In the genomic region with DNA sequence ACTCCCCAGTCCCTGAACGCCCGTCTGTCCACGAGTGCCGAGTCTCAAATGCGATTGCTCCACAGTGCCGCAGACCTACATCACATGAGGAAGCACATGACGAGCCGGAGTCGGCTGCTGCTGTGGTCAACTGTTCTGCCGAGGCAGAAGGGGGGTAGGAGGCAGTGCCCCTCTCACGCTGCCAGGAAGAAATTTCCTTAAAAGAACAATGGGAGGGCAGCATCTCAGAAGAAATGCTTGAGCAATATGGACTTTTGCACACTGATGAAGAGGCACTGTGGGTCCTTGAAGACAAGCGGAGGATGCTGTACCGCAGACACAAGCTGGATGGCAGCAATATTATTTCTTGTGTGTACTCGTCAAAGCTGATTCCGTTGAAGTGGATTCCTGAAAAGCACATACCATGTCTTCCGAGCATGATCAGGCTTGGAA, we compare ENCODE assay signal across 8 mouse cellular contexts.
DNase-seq lines count a peak whose midpoint lies in the region; ATAC-seq and TF ChIP-seq lines count a peak whose summit lies in the region.

No protein-coding gene starts in this region.

- peak; percentile 39 to 47 for DNase-seq in B cell, adult 2 months
- DNase-seq in forebrain, embryonic 14.5 days (ENCODE audit: low spot score) = peak; percentile 87
- peak; percentile 52 to 60 for DNase-seq in heart, postnatal 14 days
- DNase-seq in layer of hippocampus, adult 8-10 months (ENCODE audit: low spot score in 2 of 2) = peak; percentile 82 to 85
- peak; percentile 66 for DNase-seq in lung, postnatal 10 days
- peak; percentile 67 for DNase-seq in retina, embryonic 14.5 days (ENCODE audit: low spot score)
- no peak for DNase-seq in yolk sac, embryonic 10.5 days (ENCODE audit: low spot score)

- WGBS in forebrain, embryonic 14.5 days = 49% methylated on average over 16 of the region's 16 CpGs

- no peaks in the 10 kb centered on the region for H3K36me3 ChIP-seq in forebrain, embryonic 14.5 days (ENCODE audit: control insufficient read depth, insufficient read depth, low read length)

- H3K27ac ChIP-seq in bone marrow macrophage, adult 2 months (ENCODE audit: insufficient read depth, low read depth, low read length) = peak overlapping the region; percentile 76
- H3K27ac ChIP-seq in forebrain, embryonic 14.5 days (ENCODE audit: low read depth, low read length) = peak overlapping the region; percentile 65

- ATAC-seq in forebrain, embryonic 14.5 days = no peak

- H3K4me1 ChIP-seq in bone marrow macrophage, adult 2 months (ENCODE audit: control insufficient read depth, insufficient read depth, low read length) = peaks cover 35% of the 10 kb centered on the region
- H3K4me1 ChIP-seq in forebrain, embryonic 14.5 days (ENCODE audit: control insufficient read depth, insufficient read depth, low read length) = peaks cover 49% of the 10 kb centered on the region

- TF ChIP-seq CTCF in bone marrow macrophage, adult 2 months (IDR thresholded peaks at IDR 0.05; ENCODE audit: low read depth, low read length) = no peak

- TF ChIP-seq POLR2A in bone marrow macrophage, adult 2 months (IDR thresholded peaks at IDR 0.05; ENCODE audit: borderline replicate concordance, low read depth, low read length) = no peak

- H3K9ac ChIP-seq in forebrain, embryonic 14.5 days (ENCODE audit: low read length) = peak overlapping the region; percentile 52

- H3K9me3 ChIP-seq in forebrain, embryonic 14.5 days (replicated peaks; ENCODE audit: control insufficient read depth, low read length) = no peaks in the 10 kb centered on the region

- H3K4me3 ChIP-seq in bone marrow macrophage, adult 2 months (ENCODE audit: insufficient read depth, low read length) = 0 out of 2 replicates have a peak overlapping the region, but pooled peaks have one; percentile 2
- peak overlapping the region; percentile 15 for H3K4me3 ChIP-seq in forebrain, embryonic 14.5 days (ENCODE audit: low read depth, low read length)

- no peaks in the 10 kb centered on the region for H3K27me3 ChIP-seq in forebrain, embryonic 14.5 days (replicated peaks; ENCODE audit: control insufficient read depth, insufficient read depth, low read length)

- peak overlapping the region; percentile 49 for H3K4me2 ChIP-seq in forebrain, embryonic 14.5 days (ENCODE audit: low read length)

- intact Hi-C loops in heart, postnatal 14 days (cut with DNase I) = loop anchor here (5.0 to 10.0 kb wide), 6 partner anchors 87 to 1415 kb away; no protein-coding TSS in a partner anchor
